In genomic region chr7:45634946-45635681, GRCm38 (mm10) we compare ENCODE assay signal across 11 mouse cellular contexts. TPM values are rescaled to one million over a fixed set of nuclear protein-coding genes. Genes with fewer than 3 reads are reported as not detected.
A peak's percentile ranks its signal among the peaks of the same experiment; 100 is the strongest.
DNase-seq lines count a peak whose midpoint lies in the region; ATAC-seq lines count a peak whose summit lies in the region.
"Had no signal": no experiment of that assay in that cellular context is flagged by ENCODE, and none has a peak within 500 bp of the region (broad histone marks: within the 10 kb centered on the region; RNA-seq: fewer than 3 reads in every experiment).

No protein-coding gene starts in this region.

- WGBS in limb, embryonic 15.5 days: 86% methylated on average over 11 of the region's 11 CpGs
- 87% methylated on average over 11 of the region's 11 CpGs for WGBS in limb, embryonic 10.5 days
- WGBS in kidney, embryonic 16.5 days: 79% methylated on average over 11 of the region's 11 CpGs
- WGBS in neural tube, embryonic 15.5 days: 92% methylated on average over 11 of the region's 11 CpGs

- no peak for DNase-seq in limb, embryonic 10.5 days (ENCODE audit: low spot score)
- peak; percentile 50 for DNase-seq in c-Kit-positive CD71-negative TER-119-negative erythroid progenitor cells, embryonic 14.5 days (ENCODE audit: low read depth)
- no peak for DNase-seq in left cerebral cortex, adult 11 months (ENCODE audit: low spot score)
- DNase-seq in adrenal gland, postnatal 4 days (ENCODE audit: low spot score in 2 of 2): no peak
- DNase-seq: spleen, adult 18-20 months had no signal

- H3K36me3 ChIP-seq in limb, embryonic 15.5 days: peaks cover 13% of the 10 kb centered on the region
- peaks cover 13% of the 10 kb centered on the region for H3K36me3 ChIP-seq in limb, embryonic 10.5 days
- peaks cover 13% of the 10 kb centered on the region for H3K36me3 ChIP-seq in kidney, embryonic 16.5 days (ENCODE audit: insufficient read depth, low read length)
- peaks cover 12% of the 10 kb centered on the region; the same call in 1 of the 2 replicates for H3K36me3 ChIP-seq in neural tube, embryonic 15.5 days

- H3K9ac ChIP-seq in limb, embryonic 15.5 days: no peak overlapping the region
- no peak overlapping the region for H3K9ac ChIP-seq in kidney, embryonic 16.5 days (replicated peaks; ENCODE audit: low read length)
- H3K9ac ChIP-seq in neural tube, embryonic 15.5 days (replicated peaks): no peak overlapping the region
- H3K9ac ChIP-seq: hindbrain, embryonic 15.5 days had no signal

- H3K4me2 ChIP-seq in limb, embryonic 15.5 days: no peak overlapping the region
- no peak overlapping the region for H3K4me2 ChIP-seq in kidney, embryonic 16.5 days (replicated peaks; ENCODE audit: low read depth, low read length)
- no peak overlapping the region for H3K4me2 ChIP-seq in neural tube, embryonic 15.5 days
- H3K4me2 ChIP-seq: hindbrain, embryonic 15.5 days had no signal

- no peak for ATAC-seq in limb, embryonic 15.5 days (ENCODE audit: insufficient number of reproducible peaks, low FRiP score, low TSS enrichment, low read depth)
- no peak for ATAC-seq in kidney, embryonic 16.5 days (ENCODE audit: low FRiP score, low TSS enrichment)
- peak; percentile 88 for ATAC-seq in monocyte, adult 5-6 weeks (replicated peaks; ENCODE audit: insufficient number of reproducible peaks, low FRiP score, low TSS enrichment, poor library complexity, severe bottlenecking)
- no peak for ATAC-seq in neural tube, embryonic 15.5 days (ENCODE audit: low FRiP score)

- H3K27me3 ChIP-seq in limb, embryonic 15.5 days: peaks cover 2% of the 10 kb centered on the region; the same call in 1 of the 2 replicates
- peaks cover 46% of the 10 kb centered on the region for H3K27me3 ChIP-seq in limb, embryonic 10.5 days (ENCODE audit: low read depth, poor library complexity, severe bottlenecking)
- H3K27me3 ChIP-seq in kidney, embryonic 16.5 days (ENCODE audit: insufficient read depth, low read length): no peaks in the 10 kb centered on the region
- 0 out of 2 replicates have a peak, but pooled peaks cover 16% of the 10 kb centered on the region for H3K27me3 ChIP-seq in neural tube, embryonic 15.5 days (replicated peaks)

- no peaks in the 10 kb centered on the region for H3K9me3 ChIP-seq in limb, embryonic 15.5 days
- H3K9me3 ChIP-seq in limb, embryonic 10.5 days (replicated peaks): no peaks in the 10 kb centered on the region
- H3K9me3 ChIP-seq in kidney, embryonic 16.5 days (ENCODE audit: low read length): no peaks in the 10 kb centered on the region
- no peaks in the 10 kb centered on the region for H3K9me3 ChIP-seq in neural tube, embryonic 15.5 days (replicated peaks)
- H3K9me3 ChIP-seq: hindbrain, embryonic 15.5 days had no signal

- H3K4me3 ChIP-seq in limb, embryonic 15.5 days: no peak overlapping the region
- no peak overlapping the region for H3K4me3 ChIP-seq in limb, embryonic 10.5 days
- no peak overlapping the region for H3K4me3 ChIP-seq in kidney, embryonic 16.5 days (ENCODE audit: low read length)
- no peak overlapping the region for H3K4me3 ChIP-seq in neural tube, embryonic 15.5 days (replicated peaks)
- H3K4me3 ChIP-seq: hindbrain, embryonic 15.5 days had no signal

- peaks cover 29% of the 10 kb centered on the region for H3K4me1 ChIP-seq in limb, embryonic 15.5 days
- H3K4me1 ChIP-seq in limb, embryonic 10.5 days: peaks cover 25% of the 10 kb centered on the region
- peaks cover 37% of the 10 kb centered on the region for H3K4me1 ChIP-seq in kidney, embryonic 16.5 days (ENCODE audit: insufficient read depth, low read length)
- H3K4me1 ChIP-seq in neural tube, embryonic 15.5 days: peaks cover 20% of the 10 kb centered on the region

- H3K27ac ChIP-seq in limb, embryonic 15.5 days: 0 out of 2 replicates have a peak overlapping the region, but pooled peaks have one; percentile 33
- H3K27ac ChIP-seq in limb, embryonic 10.5 days: no peak overlapping the region
- peak overlapping the region; percentile 78 for H3K27ac ChIP-seq in kidney, embryonic 16.5 days (ENCODE audit: low read length)
- no peak overlapping the region for H3K27ac ChIP-seq in neural tube, embryonic 15.5 days (replicated peaks)
- H3K27ac ChIP-seq: hindbrain, embryonic 15.5 days had no signal

RNA-seq across cellular contexts. Expression of gene Mamstr, which starts 4.7 kb away (rescaled TPM):
- 21.9 and 36.8 TPM in 2 replicates for polyA plus RNA-seq in limb, embryonic 15.5 days (2015; fragmentation: Nextera tagmentation; extraction: Ambion mirVana)
- 2.2 and 3.2 TPM in 2 replicates for polyA plus RNA-seq in limb, embryonic 10.5 days (2016; fragmentation: Nextera tagmentation; extraction: Ambion mirVana)
- polyA plus RNA-seq in kidney, embryonic 16.5 days (2015; fragmentation: Nextera tagmentation; extraction: Ambion mirVana): 8.0 and 9.0 TPM in 2 replicates
- 0.19 TPM in 1 of 3 replicates, not detected in the others for total RNA-seq in monocyte, adult 5-6 weeks (2017)
- 4.5 and 5.6 TPM in 2 replicates for polyA plus RNA-seq in neural tube, embryonic 15.5 days (2015; fragmentation: Nextera tagmentation; extraction: Ambion mirVana)
- total RNA-seq in adrenal gland, postnatal 4 days (2021): 10 to 100 TPM; 11.5 to 14.2 TPM

RNA-seq across cellular contexts. Expression of gene Rasip1, which starts 7.8 kb away (rescaled TPM):
- 11.4 and 12.0 TPM in 2 replicates for polyA plus RNA-seq in limb, embryonic 15.5 days (2015; fragmentation: Nextera tagmentation; extraction: Ambion mirVana)
- polyA plus RNA-seq in limb, embryonic 10.5 days (2016; fragmentation: Nextera tagmentation; extraction: Ambion mirVana): 8.0 and 8.3 TPM in 2 replicates
- polyA plus RNA-seq in kidney, embryonic 16.5 days (2015; fragmentation: Nextera tagmentation; extraction: Ambion mirVana): 11.6 and 13.0 TPM in 2 replicates
- 0.11 to 0.48 TPM in 2 of 3 replicates, not detected in the other for total RNA-seq in monocyte, adult 5-6 weeks (2017)
- 15.4 and 17.6 TPM in 2 replicates for polyA plus RNA-seq in neural tube, embryonic 15.5 days (2015; fragmentation: Nextera tagmentation; extraction: Ambion mirVana)
- total RNA-seq in adrenal gland, postnatal 4 days (2021): 10 to 100 TPM; 31.1 to 31.2 TPM

RNA-seq across cellular contexts. Expression of gene Izumo1, which starts 13.5 kb away (rescaled TPM):
- polyA plus RNA-seq in limb, embryonic 15.5 days (2015; fragmentation: Nextera tagmentation; extraction: Ambion mirVana): 0.14 and 0.27 TPM in 2 replicates
- polyA plus RNA-seq in limb, embryonic 10.5 days (2016; fragmentation: Nextera tagmentation; extraction: Ambion mirVana): 0.24 TPM in 1 of 2 replicates, not detected in the other
- 0.13 and 0.14 TPM in 2 replicates for polyA plus RNA-seq in kidney, embryonic 16.5 days (2015; fragmentation: Nextera tagmentation; extraction: Ambion mirVana)
- not detected in 3 replicates for total RNA-seq in monocyte, adult 5-6 weeks (2017)
- 0.14 TPM in 1 of 2 replicates, not detected in the other for polyA plus RNA-seq in neural tube, embryonic 15.5 days (2015; fragmentation: Nextera tagmentation; extraction: Ambion mirVana)
- total RNA-seq in adrenal gland, postnatal 4 days (2021): 1 to 10 TPM in 1 of 2 experiments, under 1 TPM in 1; 0.54 to 1.1 TPM

RNA-seq across cellular contexts. Expression of gene Fut1, which starts 18.0 kb away (rescaled TPM):
- polyA plus RNA-seq in limb, embryonic 15.5 days (2015; fragmentation: Nextera tagmentation; extraction: Ambion mirVana): 2.9 and 3.3 TPM in 2 replicates
- polyA plus RNA-seq in limb, embryonic 10.5 days (2016; fragmentation: Nextera tagmentation; extraction: Ambion mirVana): not detected in 2 replicates
- 0.27 and 0.32 TPM in 2 replicates for polyA plus RNA-seq in kidney, embryonic 16.5 days (2015; fragmentation: Nextera tagmentation; extraction: Ambion mirVana)
- total RNA-seq in monocyte, adult 5-6 weeks (2017): not detected in 3 replicates
- polyA plus RNA-seq in neural tube, embryonic 15.5 days (2015; fragmentation: Nextera tagmentation; extraction: Ambion mirVana): 0.69 TPM in 1 of 2 replicates, not detected in the other
- total RNA-seq in adrenal gland, postnatal 4 days (2021): under 1 TPM in 1 of 2 experiments, not detected in 1; 0.22 TPM
- polyA plus RNA-seq: hindbrain, embryonic 15.5 days had no signal

RNA-seq across cellular contexts. Expression of gene Fgf21, which starts 19.8 kb away (rescaled TPM):
- 0.58 and 0.93 TPM in 2 replicates for polyA plus RNA-seq in limb, embryonic 15.5 days (2015; fragmentation: Nextera tagmentation; extraction: Ambion mirVana)
- polyA plus RNA-seq in limb, embryonic 10.5 days (2016; fragmentation: Nextera tagmentation; extraction: Ambion mirVana): not detected in 2 replicates
- polyA plus RNA-seq in kidney, embryonic 16.5 days (2015; fragmentation: Nextera tagmentation; extraction: Ambion mirVana): not detected in 2 replicates
- not detected in 3 replicates for total RNA-seq in monocyte, adult 5-6 weeks (2017)
- 0.17 and 2.3 TPM in 2 replicates for polyA plus RNA-seq in neural tube, embryonic 15.5 days (2015; fragmentation: Nextera tagmentation; extraction: Ambion mirVana)
- under 1 TPM in 1 of 2 experiments, not detected in 1; 0.34 TPM for total RNA-seq in adrenal gland, postnatal 4 days (2021)
- polyA plus RNA-seq: embryonic facial prominence, embryonic 11.5 days; hindbrain, embryonic 15.5 days had no signal

Comparison
In these comparisons a context has a peak if more than half of its experiments do, and no peak if none do; other contexts are left out.
1. H3K27ac ChIP-seq: peak in limb, embryonic 15.5 days (single experiment) and kidney, embryonic 16.5 days (single experiment); none in limb, embryonic 10.5 days (single experiment) and neural tube, embryonic 15.5 days (single experiment).